Mouse (Mus musculus): ENCODE data around the gene Hoxd12. TPM values are rescaled to one million over a fixed set of nuclear protein-coding genes. Genes with fewer than 3 reads are reported as not detected.

Gene Hoxd12
- total and polyA plus RNA-seq, 3 experiments, result not detected

DNA sequence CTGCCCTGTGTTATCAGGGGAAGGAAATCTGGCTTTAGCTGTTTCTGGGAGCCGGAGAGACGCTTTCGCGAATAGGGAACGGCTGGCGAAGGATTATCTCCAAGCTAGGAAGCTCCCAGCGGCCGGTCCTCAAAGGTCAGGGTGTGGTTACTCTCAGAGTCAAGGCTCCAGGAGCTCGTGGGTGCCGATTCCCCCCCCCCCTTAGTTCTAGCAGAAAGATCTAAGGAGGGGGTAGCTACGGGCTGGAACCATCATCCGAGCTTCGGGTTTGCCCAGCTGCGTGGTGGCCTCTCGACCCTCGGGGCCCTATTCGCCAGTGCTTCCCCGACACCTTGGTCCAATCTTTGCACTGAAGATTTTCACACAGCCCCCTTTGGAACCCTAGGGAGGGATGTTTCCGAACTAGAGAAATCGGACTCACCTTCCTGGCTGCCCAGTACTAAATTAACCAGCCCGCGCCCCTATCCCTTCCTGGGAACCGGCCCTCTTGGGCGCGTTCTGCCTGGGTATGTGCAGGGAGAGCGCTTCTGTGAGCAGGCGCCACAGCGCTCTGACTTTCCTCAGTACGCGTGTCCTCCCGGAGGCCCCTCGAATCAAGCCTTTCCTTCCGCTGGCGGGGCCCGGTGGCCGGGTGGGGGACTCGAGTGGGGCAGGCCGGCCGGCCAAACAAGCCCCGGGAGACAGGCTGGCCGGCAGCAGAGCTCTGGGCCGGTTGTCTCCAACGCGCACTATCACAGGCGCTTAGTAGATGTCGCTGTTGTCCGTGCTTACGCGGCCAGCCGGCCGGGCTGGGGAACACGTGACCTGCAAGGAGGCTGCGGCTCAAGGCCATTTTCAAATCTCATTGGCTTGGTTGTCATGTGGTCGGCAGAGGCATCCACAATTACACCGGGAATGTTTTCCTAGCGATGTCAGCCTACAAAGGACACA is 16.5 kb downstream of the Hoxd12 start, which contains the start of gene Hoxd10 (continued):
- TF ChIP-seq GABPA (IDR thresholded peaks at IDR 0.05; ENCODE audit: low read depth, low read length) (no peak), MAFK (IDR thresholded peaks at IDR 0.05; ENCODE audit: borderline replicate concordance, low read depth, low read length) (no peak), POLR2AphosphoS5 (IDR thresholded peaks at IDR 0.05; ENCODE audit: borderline replicate concordance, low read depth, low read length) (no peak), POLR2A (IDR thresholded peaks at IDR 0.05; ENCODE audit: control insufficient read depth in 1 of 2, insufficient read depth in 1 of 2, low read depth in 1 of 2, low read length in 2 of 2, poor library complexity in 1 of 2) (no peak)

DNA sequence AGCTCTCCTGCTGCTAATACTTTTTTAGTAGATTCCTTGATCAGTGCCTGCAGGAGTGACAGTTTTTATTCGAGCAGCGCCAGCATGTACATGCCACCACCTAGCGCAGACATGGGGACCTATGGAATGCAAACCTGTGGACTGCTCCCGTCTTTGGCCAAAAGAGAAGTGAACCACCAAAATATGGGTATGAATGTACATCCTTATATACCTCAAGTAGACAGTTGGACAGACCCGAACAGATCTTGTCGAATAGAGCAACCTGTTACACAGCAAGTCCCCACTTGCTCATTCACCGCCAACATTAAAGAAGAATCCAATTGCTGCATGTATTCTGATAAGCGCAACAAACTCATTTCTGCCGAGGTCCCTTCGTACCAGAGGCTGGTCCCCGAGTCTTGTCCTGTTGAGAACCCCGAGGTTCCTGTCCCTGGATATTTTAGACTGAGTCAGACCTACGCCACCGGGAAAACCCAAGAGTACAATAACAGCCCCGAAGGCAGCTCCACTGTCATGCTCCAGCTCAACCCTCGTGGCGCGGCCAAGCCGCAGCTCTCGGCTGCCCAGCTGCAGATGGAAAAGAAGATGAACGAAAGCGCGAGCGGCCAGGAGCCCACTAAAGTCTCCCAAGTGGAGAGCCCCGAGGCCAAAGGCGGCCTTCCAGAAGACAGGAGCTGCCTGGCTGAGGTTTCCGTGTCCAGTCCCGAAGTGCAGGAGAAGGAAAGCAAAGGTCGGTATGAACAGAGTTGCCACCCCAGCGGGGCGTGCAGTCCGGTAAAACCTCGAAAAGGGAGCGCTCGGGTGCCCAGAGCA is 17.4 kb downstream of the Hoxd12 start:
- Histone ChIP-seq H3K4me3 (ENCODE audit: control insufficient read depth in 1 of 2, insufficient read depth in 1 of 2, low read depth in 2 of 2, low read length in 2 of 2) (no peak overlapping the region), H3K36me3 (ENCODE audit: control insufficient read depth in 1 of 2, insufficient read depth in 2 of 2, low read length in 2 of 2) (no peaks in the 10 kb centered on the region), H3K9me3 (replicated peaks; ENCODE audit: insufficient read depth, low read length) (no peaks in the 10 kb centered on the region), H3K79me2 (ENCODE audit: control insufficient read depth, insufficient read depth, low read length, poor library complexity) (no peaks in the 10 kb centered on the region), H3K27ac (ENCODE audit: control insufficient read depth, low read depth, low read length) (no peak overlapping the region), H3K4me1 (ENCODE audit: control insufficient read depth in 1 of 2, insufficient read depth in 2 of 2, low read length in 2 of 2) (no peaks in the 10 kb centered on the region), H3K27me3 (ENCODE audit: control insufficient read depth in 1 of 2, insufficient read depth in 2 of 2, low read length in 2 of 2) (no peaks in the 10 kb centered on the region; a peak in 2 of 4 replicates), H3K9ac (ENCODE audit: control insufficient read depth, low read depth, low read length, poor library complexity, severe bottlenecking) (no peak overlapping the region)
- TF ChIP-seq HCFC1 (IDR thresholded peaks at IDR 0.05; ENCODE audit: low read depth, low read length) (no peak), POLR2AphosphoS5 (IDR thresholded peaks at IDR 0.05; ENCODE audit: borderline replicate concordance, low read depth, low read length) (no peak), MYC (IDR thresholded peaks at IDR 0.05; ENCODE audit: low read depth, low read length) (no peak), POLR2AphosphoS2 (IDR thresholded peaks at IDR 0.05; ENCODE audit: low read length) (no peak), MXI1 (IDR thresholded peaks at IDR 0.05; ENCODE audit: low read depth, low read length) (no peak), RAD21 (IDR thresholded peaks at IDR 0.05; ENCODE audit: low read depth, low read length) (no peak), RCOR1 (IDR thresholded peaks at IDR 0.05; ENCODE audit: low read depth, low read length) (no peak)
- DNase-seq (ENCODE audit: low read depth, low spot score), result no peak

DNA sequence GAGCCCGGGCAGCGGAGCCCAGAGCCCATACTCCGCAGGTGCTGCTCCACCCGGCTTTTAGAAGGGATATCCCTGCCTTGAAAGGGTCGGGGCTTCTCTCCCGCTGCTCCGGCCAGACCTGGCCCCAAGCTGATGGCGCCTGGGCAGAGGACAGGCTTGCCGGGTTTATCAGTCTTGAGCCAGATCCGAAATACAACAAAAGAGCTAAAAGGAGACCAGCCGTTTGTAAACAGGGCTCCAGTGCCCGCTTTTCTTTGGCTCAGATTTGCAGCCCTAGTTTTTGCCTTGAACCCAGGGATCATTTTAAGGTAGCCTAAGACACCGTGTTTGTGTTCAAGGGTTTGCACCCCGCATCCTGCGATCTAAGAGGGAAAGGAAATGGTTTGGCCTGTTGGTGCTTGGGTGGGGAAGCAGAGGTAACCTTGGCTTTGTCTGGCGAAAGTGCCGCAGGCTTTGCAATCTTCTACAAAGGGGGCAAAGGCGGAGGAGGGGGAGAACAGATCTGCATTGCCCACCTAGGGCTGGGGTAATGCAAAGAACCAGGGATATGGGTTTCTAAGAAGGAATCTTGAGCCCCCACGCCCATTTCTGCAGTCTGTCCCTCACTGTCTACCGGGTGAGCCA is 18.1 kb downstream of the Hoxd12 start:
- no peak for DNase-seq (ENCODE audit: low read depth, low spot score)
- Histone ChIP-seq H3K9ac (ENCODE audit: control insufficient read depth, low read depth, low read length, poor library complexity, severe bottlenecking) (no peak overlapping the region), H3K4me3 (ENCODE audit: control insufficient read depth in 1 of 2, insufficient read depth in 1 of 2, low read depth in 2 of 2, low read length in 2 of 2) (no peak overlapping the region), H3K27me3 (ENCODE audit: control insufficient read depth in 1 of 2, insufficient read depth in 2 of 2, low read length in 2 of 2) (no peaks in the 10 kb centered on the region; a peak in 2 of 4 replicates), H3K27ac (ENCODE audit: control insufficient read depth, low read depth, low read length) (no peak overlapping the region), H3K9me3 (replicated peaks; ENCODE audit: insufficient read depth, low read length) (no peaks in the 10 kb centered on the region), H3K36me3 (ENCODE audit: control insufficient read depth in 1 of 2, insufficient read depth in 2 of 2, low read length in 2 of 2) (no peaks in the 10 kb centered on the region), H3K4me1 (ENCODE audit: control insufficient read depth in 1 of 2, insufficient read depth in 2 of 2, low read length in 2 of 2) (no peaks in the 10 kb centered on the region), H3K79me2 (ENCODE audit: control insufficient read depth, insufficient read depth, low read length, poor library complexity) (no peaks in the 10 kb centered on the region)
- TF ChIP-seq KAT2A (conservative IDR thresholded peaks at IDR 0.05; ENCODE audit: low read depth, low read length), result no peak
- TF ChIP-seq BHLHE40 (IDR thresholded peaks at IDR 0.05; ENCODE audit: borderline replicate concordance, low read depth, low read length), result no peak
- no peak for TF ChIP-seq CTCF (IDR thresholded peaks at IDR 0.05 in 2 of 3, conservative IDR thresholded peaks at IDR 0.05 in 1 of 3; ENCODE audit: control insufficient read depth in 1 of 3, insufficient read depth in 1 of 3, low read depth in 2 of 3, low read length in 3 of 3, poor library complexity in 1 of 3, severe bottlenecking in 1 of 3)
- TF ChIP-seq RAD21 (IDR thresholded peaks at IDR 0.05; ENCODE audit: low read depth, low read length), result no peak
- TF ChIP-seq POLR2A (IDR thresholded peaks at IDR 0.05; ENCODE audit: control insufficient read depth in 1 of 2, insufficient read depth in 1 of 2, low read depth in 1 of 2, low read length in 2 of 2, poor library complexity in 1 of 2), result no peak
- TF ChIP-seq EP300 (IDR thresholded peaks at IDR 0.05; ENCODE audit: low read depth in 1 of 2, low read length in 2 of 2), result no peak
- no peak for TF ChIP-seq RCOR1 (IDR thresholded peaks at IDR 0.05; ENCODE audit: low read depth, low read length)
- TF ChIP-seq POLR2AphosphoS5 (IDR thresholded peaks at IDR 0.05; ENCODE audit: borderline replicate concordance, low read depth, low read length), result no peak
- no peak for TF ChIP-seq POLR2AphosphoS2 (IDR thresholded peaks at IDR 0.05; ENCODE audit: low read length)
- TF ChIP-seq MAZ (IDR thresholded peaks at IDR 0.05; ENCODE audit: low read depth, low read length), result no peak
- no peak for TF ChIP-seq HCFC1 (IDR thresholded peaks at IDR 0.05; ENCODE audit: low read depth, low read length)
- no peak for TF ChIP-seq MAFK (IDR thresholded peaks at IDR 0.05; ENCODE audit: borderline replicate concordance, low read depth, low read length)
- no peak for TF ChIP-seq GABPA (IDR thresholded peaks at IDR 0.05; ENCODE audit: low read depth, low read length)
- TF ChIP-seq ZKSCAN1 (IDR thresholded peaks at IDR 0.05; ENCODE audit: low read depth, low read length), result no peak
- no peak for TF ChIP-seq ZNF384 (IDR thresholded peaks at IDR 0.05; ENCODE audit: low read depth, low read length)
- TF ChIP-seq TAL1 (IDR thresholded peaks at IDR 0.05; ENCODE audit: low read length), result no peak
- TF ChIP-seq USF2 (IDR thresholded peaks at IDR 0.05; ENCODE audit: borderline replicate concordance in 1 of 2, insufficient read depth in 1 of 2, low read depth in 1 of 2, low read length in 2 of 2), result no peak
- no peak for TF ChIP-seq JUND (IDR thresholded peaks at IDR 0.05; ENCODE audit: low read depth, low read length)
- TF ChIP-seq SIN3A (IDR thresholded peaks at IDR 0.05; ENCODE audit: low read length), result no peak
- no peak for TF ChIP-seq CHD2 (IDR thresholded peaks at IDR 0.05; ENCODE audit: low read length)
